Mouse (Mus musculus) cerebellum, adult 2 months (tissue): ENCODE data around the gene Ppp5c.

Source experiments
- CTCF ChIP-seq: fragments of 200-500 bp; IDR thresholded peaks from 2 replicates; pipeline ENCODE4 v1.5.1; 2011; ENCODE audit warnings: low read depth, mild to moderate bottlenecking, control low read depth, low read length, moderate library complexity, borderline replicate concordance; ENCODE audit not compliant: insufficient read depth
- POLR2A ChIP-seq: fragments of 200-500 bp; IDR thresholded peaks from 2 replicates; pipeline ENCODE4 v1.6.1; 2011; ENCODE audit warnings: low read length, control low read depth, borderline replicate concordance; ENCODE audit not compliant: insufficient read depth

- TF ChIP-seq POLR2A (0 out of 2 replicates have a peak, but pooled peaks have one; percentile 2), CTCF (no peak)
These were observed 24.3 kb downstream of the Ppp5c start for GRCm38 (mm10) chr7:17003230-17003960.
